Mouse (Mus musculus): ENCODE results near the gene Olfr847. TPM values are rescaled to one million over a fixed set of nuclear protein-coding genes. Genes with fewer than 3 reads are reported as not detected.

Gene Olfr847
- not detected in 2 replicates for polyA plus RNA-seq (2012; rRNA removed)

- no peak for TF ChIP-seq CTCF (IDR thresholded peaks at IDR 0.05; ENCODE audit: insufficient read depth, low read length)
- TF ChIP-seq POLR2A (IDR thresholded peaks at IDR 0.05; ENCODE audit: borderline replicate concordance, extremely low read depth, low read depth, low read length) = no peak
- DNase-seq = no peak
- 58% methylated on average over 1 of the region's 1 CpGs for WGBS
Observed at GRCm38 (mm10) chr9:19378569-19378968, at the start of gene Olfr847. Gene Olfr847 (minus strand): TSS chr9:19378669.

GRCm38 (mm10) chr9:19363905-19364304 is 14.6 kb downstream of the Olfr847 start, which contains the start of gene Olfr846:
Gene Olfr846 (minus strand): TSS chr9:19364005.
- no peak for DNase-seq
- whole genome bisulfite sequencing = 29% methylated on average over 1 of the region's 1 CpGs
- Histone ChIP-seq H3K4me1 (ENCODE audit: control insufficient read depth, insufficient read depth, low read length) (no peaks in the 10 kb centered on the region), H3K4me3 (replicated peaks; ENCODE audit: extremely low read depth, low read depth, low read length) (no peak within 1 kb of the TSS)
- TF ChIP-seq CTCF (IDR thresholded peaks at IDR 0.05; ENCODE audit: insufficient read depth, low read length) (no peak), POLR2A (IDR thresholded peaks at IDR 0.05; ENCODE audit: borderline replicate concordance, extremely low read depth, low read depth, low read length) (no peak)

More at GRCm38 (mm10) chr9:19378569-19378968, at the start of gene Olfr847:
- H3K4me1 ChIP-seq (ENCODE audit: control insufficient read depth, insufficient read depth, low read length) = no peaks in the 10 kb centered on the region
- no peak within 1 kb of the TSS for H3K4me3 ChIP-seq (replicated peaks; ENCODE audit: extremely low read depth, low read depth, low read length)

DNA sequence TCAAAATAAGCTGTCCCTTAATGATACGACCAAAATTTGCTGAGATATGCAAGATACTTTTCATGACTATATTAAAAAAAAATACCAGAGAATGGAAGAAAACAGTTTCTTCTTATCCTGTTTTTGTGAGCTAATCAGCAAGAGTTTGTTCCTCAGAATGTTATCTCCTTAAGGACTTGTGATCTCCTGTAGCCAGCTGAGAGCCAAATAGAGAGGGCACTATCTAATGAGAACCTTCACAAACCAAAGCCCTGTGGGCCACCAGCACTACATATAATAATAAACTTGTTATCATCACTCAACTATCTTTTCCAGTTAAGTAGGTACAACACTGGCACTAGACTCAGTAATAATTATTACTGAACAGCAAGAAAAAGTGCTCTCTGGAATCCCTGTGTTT is 42.3 kb downstream of the Olfr847 start, which contains the start of gene Olfr845:
Olfr845 (plus strand) TSS at position 301 of the 400 bp plus-strand sequence.
- DNase-seq = no peak
- Histone ChIP-seq H3K4me3 (replicated peaks; ENCODE audit: extremely low read depth, low read depth, low read length) (no peak within 1 kb of the TSS), H3K4me1 (ENCODE audit: control insufficient read depth, insufficient read depth, low read length) (no peaks in the 10 kb centered on the region)
- 74% methylated on average over 1 of the region's 1 CpGs for WGBS
- TF ChIP-seq POLR2A (IDR thresholded peaks at IDR 0.05; ENCODE audit: borderline replicate concordance, extremely low read depth, low read depth, low read length) (no peak), CTCF (IDR thresholded peaks at IDR 0.05; ENCODE audit: insufficient read depth, low read length) (no peak)

Other genes starting within 250 kb of the Olfr847 start
- gene Olfr837, start 242.4 kb downstream of the Olfr847 start, polyA plus RNA-seq (2012; rRNA removed) = not detected in 2 replicates
- gene Olfr839-ps1, start 201.4 kb downstream of the Olfr847 start, polyA plus RNA-seq (2012; rRNA removed) = not detected in 2 replicates
- gene Olfr843, start 126.7 kb downstream of the Olfr847 start, polyA plus RNA-seq (2012; rRNA removed) = not detected in 2 replicates
- gene Olfr844, start 62.3 kb downstream of the Olfr847 start, polyA plus RNA-seq (2012; rRNA removed) = not detected in 2 replicates
- gene Olfr845, start 42.2 kb downstream of the Olfr847 start, polyA plus RNA-seq (2012; rRNA removed) = not detected in 2 replicates
- gene Olfr846, start 14.7 kb downstream of the Olfr847 start, polyA plus RNA-seq (2012; rRNA removed) = not detected in 2 replicates
- not detected in 2 replicates for gene Olfr849, start 61.6 kb upstream of the Olfr847 start, polyA plus RNA-seq (2012; rRNA removed)
- gene Olfr850, start 99.6 kb upstream of the Olfr847 start, polyA plus RNA-seq (2012; rRNA removed) = not detected in 2 replicates
- gene Olfr851, start 114.6 kb upstream of the Olfr847 start, polyA plus RNA-seq (2012; rRNA removed) = not detected in 2 replicates
- not detected in 2 replicates for gene Olfr853, start 162.4 kb upstream of the Olfr847 start, polyA plus RNA-seq (2012; rRNA removed)
- gene Olfr854, start 188.7 kb upstream of the Olfr847 start, polyA plus RNA-seq (2012; rRNA removed) = not detected in 2 replicates
- gene Olfr855, start 203.9 kb upstream of the Olfr847 start, polyA plus RNA-seq (2012; rRNA removed) = not detected in 2 replicates
- 5.6 and 7.4 TPM in 2 replicates for gene Zfp317, start 243.4 kb upstream of the Olfr847 start, polyA plus RNA-seq (2012; rRNA removed)

All from lung, adult 2 months (tissue).